Mouse (Mus musculus) limb, embryonic 14.5 days (tissue): ENCODE results near the gene Cmtm7. TPM values are rescaled to one million over a fixed set of nuclear protein-coding genes. Genes with fewer than 3 reads are reported as not detected.

Source experiments
- ATAC-seq: fragments of 200-750 bp; cut with Nextera tagmentation; 2 replicates; pipeline ENCODE4 v1.8.0; 2017; ENCODE audit warnings: low read depth, moderate number of reproducible peaks, moderate TSS enrichment; ENCODE audit not compliant: low FRiP score
- DNase-seq: peaks from one replicate; pipeline ENCODE4 v3.0.0-alpha.2; 2015; ENCODE audit warnings: low spot score
- H3K27ac ChIP-seq: fragments of 300-500 bp; sonication (generic); replicated peaks from 2 replicates; pipeline ENCODE4 v1.5.1; 2014; ENCODE audit warnings: low read depth, mild to moderate bottlenecking, low read length, moderate library complexity, mixed read lengths
- H3K27me3 ChIP-seq: fragments of 300-500 bp; sonication (generic); 2 replicates; pipeline ENCODE4 v1.6.1; 2014; ENCODE audit warnings: low read length, mixed read lengths; ENCODE audit not compliant: control insufficient read depth, insufficient read depth
- H3K36me3 ChIP-seq: fragments of 300-500 bp; sonication (generic); 2 replicates; pipeline ENCODE4 v1.6.1; 2014; ENCODE audit warnings: mild to moderate bottlenecking, low read length, moderate library complexity, mixed read lengths; ENCODE audit not compliant: control insufficient read depth, insufficient read depth
- H3K4me1 ChIP-seq: fragments of 300-500 bp; sonication (generic); 2 replicates; pipeline ENCODE4 v1.6.1; 2014; ENCODE audit warnings: antibody characterized with exemption, low read length, mixed read lengths; ENCODE audit not compliant: control insufficient read depth, insufficient read depth
- H3K4me2 ChIP-seq: fragments of 300-500 bp; sonication (generic); replicated peaks from 2 replicates; pipeline ENCODE4 v1.6.1; 2014; ENCODE audit warnings: low read depth, mild to moderate bottlenecking, low read length, moderate library complexity; ENCODE audit not compliant: severe bottlenecking
- H3K4me3 ChIP-seq: fragments of 300-500 bp; sonication (generic); replicated peaks from 2 replicates; pipeline ENCODE4 v1.5.1; 2014; ENCODE audit warnings: low read length
- H3K9ac ChIP-seq: fragments of 300-500 bp; sonication (generic); 2 replicates; pipeline ENCODE4 v1.6.1; 2014; ENCODE audit warnings: mild to moderate bottlenecking, low read depth, low read length, moderate library complexity; ENCODE audit not compliant: severe bottlenecking
- H3K9me3 ChIP-seq: fragments of 300-500 bp; sonication (generic); 2 replicates; pipeline ENCODE4 v1.6.1; 2016; ENCODE audit warnings: low read length; ENCODE audit not compliant: control insufficient read depth
- POLR2A ChIP-seq: fragments of 200-500 bp; IDR thresholded peaks from 2 replicates; pipeline ENCODE4 v1.8.0; 2012; ENCODE audit warnings: inconsistent platforms, mild to moderate bottlenecking, moderate library complexity, borderline replicate concordance; ENCODE audit not compliant: insufficient read depth, insufficient read length; ENCODE audit errors: extremely low read depth
- WGBS: fragments of 180-500 bp; shearing (Covaris S2); extraction: QIAGEN DNeasy Blood & Tissue Kit; methylation state at CpG from one replicate; pipeline ENCODE4 v1.1.7; 2014; 5-methylcytosine and 5-hydroxymethylcytosine counted together
- polyA plus RNA-seq, 2 experiments: library from polyadenylated mRNA; depleted of rRNA in 1 of 2; stranded (reverse) in 1 of 2; unstranded in 1 of 2; fragments of >200 nt; fragmentation: Nextera tagmentation in 1 of 2; extraction: Ambion mirVana in 1 of 2; gene quantifications; 2 replicates each; pipeline versions ENCODE4 v1.2.1 to v1.2.3; 2012 to 2014

Cmtm7 gene
- polyA plus RNA-seq, 2 experiments = 118 to 126 TPM

GRCm38 (mm10) chr9:114758801-114759200 lies 22.9 kb downstream of the Cmtm7 start:
- Histone ChIP-seq H3K4me2 (no peak overlapping the region), H3K4me3 (no peak overlapping the region), H3K27ac (no peak overlapping the region), H3K4me1 (no peaks in the 10 kb centered on the region), H3K36me3 (peaks cover 81% of the 10 kb centered on the region), H3K9ac (no peak overlapping the region), H3K27me3 (no peaks in the 10 kb centered on the region), H3K9me3 (no peaks in the 10 kb centered on the region)
- WGBS = 87% methylated on average over 5 of the region's 5 CpGs
- no peak for TF ChIP-seq POLR2A
- no peak for DNase-seq
- no peak for ATAC-seq

- DNase-seq (no peak), ATAC-seq (no peak)
- Histone ChIP-seq H3K27me3 (no peaks in the 10 kb centered on the region), H3K9ac (no peak overlapping the region), H3K27ac (no peak overlapping the region), H3K9me3 (no peaks in the 10 kb centered on the region), H3K4me3 (no peak overlapping the region), H3K36me3 (peaks cover 80% of the 10 kb centered on the region), H3K4me1 (no peaks in the 10 kb centered on the region), H3K4me2 (no peak overlapping the region)
- no peak for TF ChIP-seq POLR2A
- 88% methylated on average over 7 of the region's 7 CpGs for WGBS
These were observed 23.4 kb downstream of the Cmtm7 start for GRCm38 (mm10) chr9:114758272-114758671.

GRCm38 (mm10) chr9:114752863-114753484 lies 28.7 kb downstream of the Cmtm7 start:
- TF ChIP-seq POLR2A = no peak
- 9% methylated on average over 34 of the region's 36 CpGs for WGBS
- DNase-seq = peak; percentile 84

DNA sequence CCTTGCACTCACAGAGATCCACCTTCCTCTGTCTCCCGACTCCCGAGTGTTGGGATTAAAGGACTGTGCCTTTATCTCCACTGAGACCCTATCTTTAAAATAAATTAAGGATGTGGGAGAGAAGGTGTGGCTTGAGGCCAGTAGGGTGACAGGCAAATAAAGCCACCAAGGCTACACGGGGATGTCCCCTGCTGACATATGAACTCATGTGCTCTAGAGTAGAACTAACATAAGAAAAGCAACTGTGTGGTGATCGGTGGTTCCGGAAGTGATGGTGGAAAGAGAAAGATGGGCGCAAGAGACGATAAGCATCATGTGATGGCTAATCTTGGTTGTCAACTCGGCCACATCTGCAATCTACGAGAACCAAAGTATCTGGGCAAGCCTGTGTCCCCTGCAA lies 29.3 kb downstream of the Cmtm7 start:
- DNase-seq (no peak), ATAC-seq (no peak)
- H3K4me3 ChIP-seq = 0 out of 2 replicates have a peak overlapping the region, but pooled peaks have one; percentile 48
- no peak overlapping the region for H3K27ac ChIP-seq
- no peaks in the 10 kb centered on the region for H3K9me3 ChIP-seq
- TF ChIP-seq POLR2A = no peak
- no peaks in the 10 kb centered on the region; the same call in 1 of the 2 replicates for H3K4me1 ChIP-seq
- WGBS = 79% methylated on average over 9 of the region's 9 CpGs
- peak overlapping the region; percentile 76 for H3K4me2 ChIP-seq
- 0 out of 2 replicates have a peak overlapping the region, but pooled peaks have one; percentile 59 for H3K9ac ChIP-seq
- H3K27me3 ChIP-seq = no peaks in the 10 kb centered on the region
- peaks cover 49% of the 10 kb centered on the region for H3K36me3 ChIP-seq

More at GRCm38 (mm10) chr9:114752863-114753484, 28.7 kb downstream of the Cmtm7 start:
- no peaks in the 10 kb centered on the region; the same call in 1 of the 2 replicates for H3K4me1 ChIP-seq
- H3K27me3 ChIP-seq = no peaks in the 10 kb centered on the region
- peak overlapping the region; percentile 76 for H3K4me2 ChIP-seq
- peak overlapping the region; percentile 48 for H3K4me3 ChIP-seq
- ATAC-seq = peak; percentile 83
- peak overlapping the region; percentile 59 for H3K9ac ChIP-seq
- 0 out of 2 replicates have a peak overlapping the region, but pooled peaks have one; percentile 35 for H3K27ac ChIP-seq
- peaks cover 48% of the 10 kb centered on the region for H3K36me3 ChIP-seq
- H3K9me3 ChIP-seq = no peaks in the 10 kb centered on the region

- DNase-seq (no peak), ATAC-seq (no peak)
- H3K27ac ChIP-seq = no peak overlapping the region
- no peaks in the 10 kb centered on the region for H3K9me3 ChIP-seq
- H3K36me3 ChIP-seq = peaks cover 49% of the 10 kb centered on the region
- WGBS = 86% methylated on average over 3 of the region's 3 CpGs
- no peak for TF ChIP-seq POLR2A
- H3K4me3 ChIP-seq = no peak overlapping the region
- H3K4me2 ChIP-seq = no peak overlapping the region
- no peak overlapping the region for H3K9ac ChIP-seq
- H3K4me1 ChIP-seq = no peaks in the 10 kb centered on the region; the same call in 1 of the 2 replicates
- H3K27me3 ChIP-seq = no peaks in the 10 kb centered on the region
These were observed 30.1 kb downstream of the Cmtm7 start for GRCm38 (mm10) chr9:114751582-114751981.
